23 mouse cellular contexts compared by ENCODE assay signal in genomic region chr4:151377731-151378130, GRCm38 (mm10).
"Had no signal": no experiment of that assay in that cellular context is flagged by ENCODE, and none has a peak within 500 bp of the region (broad histone marks: within the 10 kb centered on the region; RNA-seq: fewer than 3 reads in every experiment).

No protein-coding gene starts in this region.

- H3K4me1 ChIP-seq: heart, embryonic 10.5 days; heart, embryonic 12.5 days; intestine, embryonic 15.5 days; limb, embryonic 12.5 days had no signal

- H3K4me2 ChIP-seq: heart, embryonic 12.5 days; intestine, embryonic 15.5 days; limb, embryonic 12.5 days; liver, embryonic 11.5 days had no signal

- DNase-seq: gastrocnemius, adult 2 months; gastrocnemius, postnatal 10 days; gastrocnemius, postnatal 25 days; heart, adult 18-20 months; heart, postnatal 10 days; heart, postnatal 4 days; kidney, adult 18-20 months; kidney, adult 8-10 months; kidney, postnatal 10 days; kidney, postnatal 25 days; kidney, postnatal 4 days; liver had no signal

- H3K36me3 ChIP-seq: heart, embryonic 10.5 days; heart, embryonic 12.5 days; hindbrain, embryonic 10.5 days; intestine, embryonic 15.5 days; limb, embryonic 10.5 days; limb, embryonic 12.5 days had no signal

- H3K4me3 ChIP-seq: gastrocnemius, adult 2 months; heart, embryonic 10.5 days; heart, embryonic 12.5 days; hindbrain, embryonic 10.5 days; intestine, embryonic 15.5 days; layer of hippocampus, adult 2 months; left cerebral cortex, adult 2 months; limb, embryonic 10.5 days; limb, embryonic 12.5 days had no signal

- H3K27me3 ChIP-seq: intestine, embryonic 15.5 days; limb, embryonic 12.5 days had no signal

- H3K9me3 ChIP-seq: heart, embryonic 10.5 days; heart, embryonic 12.5 days; hindbrain, embryonic 10.5 days; intestine, embryonic 15.5 days; limb, embryonic 10.5 days; limb, embryonic 12.5 days had no signal

- ATAC-seq: inflammation-experienced regulatory T-cells, adult 6 months; intestine, embryonic 15.5 days; intestine, postnatal 0 days had no signal

- H3K9ac ChIP-seq: heart, embryonic 12.5 days; intestine, embryonic 15.5 days; limb, embryonic 12.5 days had no signal

- H3K27ac ChIP-seq: gastrocnemius, adult 2 months; heart, embryonic 10.5 days; hindbrain, embryonic 10.5 days; intestine, embryonic 15.5 days; layer of hippocampus, adult 2 months; left cerebral cortex, adult 2 months; limb, embryonic 12.5 days had no signal
